Mouse (Mus musculus): Measurements from ENCODE around the gene Gm26620. TPM values are rescaled to one million over a fixed set of nuclear protein-coding genes. Genes with fewer than 3 reads are reported as not detected.

Gm26620 gene
- polyA plus RNA-seq, 3 experiments from 2014 or later = 0.53 TPM; not detected in 2

- no peak for ATAC-seq
These were observed 28.2 kb downstream of the Gm26620 start, which contains the start of gene Fcrlb for GRCm38 (mm10) chr1:170912891-170913615. Gene Fcrlb (minus strand): TSS chr1:170912941.

GRCm38 (mm10) chr1:170915657-170916056 lies 30.8 kb downstream of the Gm26620 start:
- no peak for ATAC-seq

GRCm38 (mm10) chr1:170919308-170919707 lies 34.4 kb downstream of the Gm26620 start:
- ATAC-seq = no peak

DNA sequence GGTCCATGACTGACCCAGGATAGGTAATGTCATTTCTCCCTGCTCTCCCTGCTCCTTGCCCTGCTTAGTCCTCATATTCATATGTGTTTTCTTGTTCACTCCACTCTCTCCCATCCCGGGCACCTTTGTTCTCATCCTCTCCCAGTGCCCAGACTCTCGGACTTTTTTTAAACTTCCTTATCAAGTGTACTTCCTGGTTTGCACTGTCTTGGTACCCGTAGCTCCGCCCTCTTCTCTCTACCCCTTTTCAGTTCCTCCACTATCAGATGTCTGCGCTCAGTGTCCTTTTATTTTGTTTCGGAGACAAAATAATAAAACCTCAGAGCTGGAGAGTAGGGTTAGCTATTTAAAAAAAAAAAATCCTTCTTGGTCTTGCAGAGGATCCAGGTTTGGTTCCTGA lies 39.6 kb downstream of the Gm26620 start:
- ATAC-seq = peak; percentile 48

DNA sequence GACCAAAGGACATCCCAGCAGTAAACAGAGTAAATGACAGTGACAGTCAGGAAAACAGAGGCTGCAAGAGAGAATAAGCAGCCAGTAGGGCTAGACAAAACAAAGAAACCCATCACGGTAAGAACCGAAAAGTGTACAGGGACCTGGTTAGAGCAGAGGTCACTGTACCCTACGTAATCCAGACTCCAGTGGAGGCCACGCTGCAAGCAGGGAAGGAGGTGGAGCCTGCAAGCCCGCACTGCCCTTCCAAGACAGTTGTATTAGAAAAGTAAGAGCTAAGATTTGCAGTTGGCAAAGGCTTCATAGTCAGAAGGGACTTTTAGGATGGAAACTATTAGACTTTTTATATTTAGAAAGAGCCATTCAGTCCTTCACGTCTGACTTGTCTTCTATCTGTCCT lies 42.1 kb downstream of the Gm26620 start:
- ATAC-seq = no peak

DNA sequence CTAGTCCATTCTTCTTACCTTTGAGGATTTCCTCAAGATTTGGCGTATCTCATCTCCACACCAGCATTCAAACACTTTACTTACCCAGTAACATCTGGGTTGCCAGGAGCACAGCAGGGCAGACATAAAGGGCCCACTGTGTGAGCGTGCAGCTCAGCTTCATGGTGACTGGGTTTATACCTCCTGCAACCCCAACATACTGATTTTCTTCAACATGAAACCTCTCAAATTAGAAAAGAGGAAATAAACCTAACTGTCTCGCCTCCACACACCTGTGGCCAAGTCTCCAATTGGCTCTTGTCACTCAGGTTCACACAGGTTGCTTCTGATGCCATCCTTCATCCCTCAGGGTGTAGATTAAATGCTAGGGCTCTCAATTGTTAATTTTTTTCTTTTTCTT lies 42.5 kb downstream of the Gm26620 start, which contains the start of gene Fcrla:
Gene Fcrla (minus strand): TSS at position 206 of the 400 bp plus-strand sequence.
- no peak for ATAC-seq

DNA sequence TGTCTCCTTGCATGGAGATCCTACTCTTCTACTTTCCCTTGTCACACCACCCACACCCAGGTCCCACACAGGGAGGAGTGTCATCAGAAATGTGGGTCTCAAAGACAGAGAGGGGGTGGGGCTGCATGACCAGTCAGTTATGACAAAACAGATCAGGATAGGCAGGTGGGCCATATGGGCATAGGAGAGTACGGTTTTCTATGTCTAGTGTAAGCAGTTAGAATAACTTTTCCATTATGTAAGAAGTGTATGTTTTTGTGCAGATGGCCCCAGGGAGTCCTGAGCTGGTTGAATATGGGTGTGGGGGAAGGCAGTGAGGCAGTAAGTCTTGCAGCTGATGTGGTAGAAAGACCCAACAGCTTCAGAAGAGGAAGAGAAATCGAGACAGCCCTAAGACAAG lies 43.6 kb downstream of the Gm26620 start:
- no peak for ATAC-seq

- ATAC-seq = no peak
These were observed 44.4 kb downstream of the Gm26620 start for GRCm38 (mm10) chr1:170929245-170929644.

- no peak for ATAC-seq
These were observed 47.2 kb downstream of the Gm26620 start for GRCm38 (mm10) chr1:170932043-170932442.

GRCm38 (mm10) chr1:170933386-170933920 lies 48.6 kb downstream of the Gm26620 start:
- no peak for ATAC-seq

- no peak for ATAC-seq
These were observed 49.1 kb downstream of the Gm26620 start for GRCm38 (mm10) chr1:170933940-170934339.

- ATAC-seq = no peak
These were observed 49.5 kb downstream of the Gm26620 start for GRCm38 (mm10) chr1:170934383-170934782.

Other genes with a start within 250 kb of the Gm26620 start
- not detected for gene Olfml2b, start 240.5 kb upstream of the Gm26620 start, polyA plus RNA-seq (2017; shearing (Covaris generic))
- gene Atf6, start 17.3 kb upstream of the Gm26620 start, polyA plus RNA-seq (2017; shearing (Covaris generic)) = 10 to 100 TPM in 1 of 3 experiments, 1 to 10 TPM in 2; 7.0 to 10.8 (median 9.6) TPM
- 10 to 100 TPM; 11.0 to 16.1 (median 11.7) TPM for gene Dusp12, start 475 bp downstream of the Gm26620 start, polyA plus RNA-seq (2017; shearing (Covaris generic))
- not detected for gene Fcrlb, start 27.9 kb downstream of the Gm26620 start, polyA plus RNA-seq (2017; shearing (Covaris generic))
- gene Fcrla, start 42.5 kb downstream of the Gm26620 start, polyA plus RNA-seq (2017; shearing (Covaris generic)) = 1 to 10 TPM in 2 of 3 experiments, not detected in 1; 1.2 to 2.1 TPM
- gene Fcgr2b, start 91.5 kb downstream of the Gm26620 start, polyA plus RNA-seq (2017; shearing (Covaris generic)) = 1 to 10 TPM in 2 of 3 experiments, under 1 TPM in 1; 0.70 to 1.4 (median 1.2) TPM
- gene Fcgr4, start 133.9 kb downstream of the Gm26620 start, polyA plus RNA-seq (2017; shearing (Covaris generic)) = not detected
- gene Fcgr3, start 179.9 kb downstream of the Gm26620 start, polyA plus RNA-seq (2017; shearing (Covaris generic)) = 1 to 10 TPM in 1 of 3 experiments, under 1 TPM in 1, not detected in 1; 0.98 to 1.5 TPM
- gene Cfap126, start 228.9 kb downstream of the Gm26620 start, polyA plus RNA-seq (2017; shearing (Covaris generic)) = 1 to 10 TPM; 3.2 to 7.6 (median 6.6) TPM

Measured in inflammation-experienced regulatory T-cells, adult 6 months (primary cell).